Mouse (Mus musculus) urinary bladder, adult 2 months (tissue): ENCODE results near the gene Chrm3. TPM values are rescaled to one million over a fixed set of nuclear protein-coding genes. Genes with fewer than 3 reads are reported as not detected.

Experiments
- DNase-seq: peaks from one replicate; pipeline ENCODE4 v3.0.0; 2022; ENCODE audit warnings: low spot score
- polyA plus RNA-seq: library from polyadenylated mRNA; depleted of rRNA; stranded (reverse); fragments of >200 nt; gene quantifications from 2 replicates; pipeline ENCODE4 v1.2.3, GENCODE M21; 2012

The Chrm3 gene
- polyA plus RNA-seq, 1 experiment: 25.5 TPM

DNA sequence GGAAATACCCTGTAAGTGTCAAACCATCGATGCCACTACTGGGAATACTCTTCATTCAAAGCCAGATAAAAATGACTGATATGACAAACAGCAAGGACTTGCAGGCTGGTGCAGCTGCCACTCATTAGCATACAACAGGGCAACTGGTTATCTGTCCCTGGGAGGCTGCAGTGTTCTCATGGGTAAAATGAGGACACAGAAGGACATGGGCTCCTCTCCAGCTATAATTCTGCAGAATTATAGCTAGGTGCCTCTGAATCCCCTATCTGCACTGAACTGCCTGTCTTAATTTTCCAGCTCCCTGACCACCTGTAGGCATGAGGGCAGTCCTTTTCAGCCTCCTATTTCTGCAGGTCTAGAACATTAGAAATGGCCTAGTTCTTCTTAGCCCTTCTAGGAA is 463.4 kb downstream of the Chrm3 start:
- no peak for DNase-seq

DNA sequence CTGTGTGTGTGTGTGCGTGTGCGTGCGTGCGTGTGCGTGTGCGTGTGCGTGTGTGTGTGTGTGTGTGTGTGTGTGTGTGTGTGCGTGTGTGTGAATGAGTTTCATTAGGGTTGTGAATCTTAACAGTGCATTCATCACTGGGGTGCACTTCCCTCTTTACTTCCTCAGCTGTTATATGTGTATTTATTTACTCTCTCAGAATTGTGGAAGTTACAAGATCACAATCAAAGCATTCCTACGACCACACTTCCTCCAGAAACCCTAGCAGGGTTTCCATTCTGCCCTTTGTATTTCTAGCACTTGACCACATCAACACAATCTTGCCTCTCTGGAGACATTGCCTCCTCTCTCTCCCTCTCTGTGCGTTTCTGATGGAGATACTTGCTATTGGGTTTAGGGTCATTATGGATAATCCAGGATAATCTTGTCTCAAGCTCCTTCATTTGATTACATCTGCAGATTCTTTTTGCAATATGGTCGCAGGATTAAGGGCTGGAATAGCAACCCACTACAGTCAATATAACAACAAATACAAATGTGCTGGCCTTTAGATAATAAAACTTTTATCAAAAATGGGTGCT is 465.5 kb downstream of the Chrm3 start:
- no peak for DNase-seq

DNA sequence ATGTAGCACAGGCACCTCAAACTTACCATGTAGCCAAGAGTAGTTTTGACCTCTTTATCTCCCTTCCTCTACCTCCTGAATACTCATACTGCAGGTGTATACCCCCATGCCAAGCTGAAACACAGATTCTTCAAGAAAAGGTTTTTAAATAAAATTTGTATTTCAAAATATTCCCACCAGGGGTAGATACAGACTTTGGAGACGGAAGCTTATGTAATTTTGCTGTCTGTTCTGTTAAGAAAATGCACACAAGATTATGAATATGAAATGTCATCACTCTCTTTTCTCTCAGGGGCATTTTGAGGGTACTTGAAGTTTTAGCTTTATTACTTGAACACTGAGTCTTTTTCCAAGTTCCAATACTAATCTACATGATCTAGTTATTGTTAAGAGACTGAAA is 469.6 kb downstream of the Chrm3 start:
- DNase-seq: no peak

DNA sequence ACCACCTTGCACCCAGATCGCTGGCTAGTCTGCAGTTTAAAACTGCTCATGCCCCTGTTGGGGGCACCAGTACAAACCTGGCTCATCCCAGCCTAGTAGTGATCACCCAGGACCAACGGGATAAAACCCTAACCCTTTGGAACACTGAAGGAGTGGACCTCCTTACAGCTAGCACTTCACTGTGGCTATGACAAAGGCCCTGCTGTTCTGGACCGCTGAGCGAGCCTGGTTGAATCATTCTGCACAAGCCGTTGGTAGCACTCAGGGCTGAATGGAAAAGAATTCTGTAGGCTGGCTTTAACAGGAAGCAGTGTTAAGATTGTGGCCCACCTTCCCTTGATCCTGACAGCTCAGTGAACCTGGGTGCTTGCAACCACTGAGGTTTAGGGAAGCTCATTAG is 470.2 kb downstream of the Chrm3 start:
- no peak for DNase-seq

DNA sequence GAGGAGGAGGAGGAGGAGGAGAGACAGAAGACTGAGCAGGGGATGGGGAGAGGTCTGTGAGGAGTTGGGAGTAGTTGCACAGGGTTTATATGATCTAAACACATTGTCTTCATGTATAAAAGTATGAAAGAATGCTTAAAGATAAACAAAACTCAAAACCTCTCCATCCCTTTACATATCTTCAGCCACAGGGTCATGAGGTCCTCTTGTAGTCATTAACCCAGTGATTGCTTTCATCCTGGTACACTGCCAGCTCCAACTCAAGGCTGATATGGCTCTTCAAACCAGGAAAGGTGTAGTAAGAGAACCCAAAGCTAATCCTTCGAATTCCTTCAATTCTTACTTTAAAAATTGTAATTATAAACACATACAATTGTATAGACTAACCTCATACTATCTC is 470.7 kb downstream of the Chrm3 start:
- no peak for DNase-seq

DNA sequence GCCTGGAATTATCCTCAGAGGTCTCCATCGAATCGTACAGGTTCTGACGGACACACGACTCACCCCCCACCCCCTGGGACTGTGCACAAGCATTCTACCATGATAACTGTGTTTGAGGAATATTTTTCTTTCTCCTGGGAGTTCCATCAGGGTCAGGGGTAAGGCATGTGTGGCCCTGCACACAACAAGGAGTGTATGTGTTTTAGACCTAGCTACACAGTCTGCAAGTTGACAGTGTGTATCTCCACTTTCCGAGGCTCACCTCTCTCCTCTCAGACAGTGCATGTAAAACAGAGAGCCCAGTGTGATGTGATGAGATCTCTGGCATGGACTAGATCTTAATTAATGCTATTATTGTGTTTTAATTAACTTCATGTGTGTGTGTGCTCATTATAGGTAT is 472.4 kb downstream of the Chrm3 start:
- no peak for DNase-seq

DNA sequence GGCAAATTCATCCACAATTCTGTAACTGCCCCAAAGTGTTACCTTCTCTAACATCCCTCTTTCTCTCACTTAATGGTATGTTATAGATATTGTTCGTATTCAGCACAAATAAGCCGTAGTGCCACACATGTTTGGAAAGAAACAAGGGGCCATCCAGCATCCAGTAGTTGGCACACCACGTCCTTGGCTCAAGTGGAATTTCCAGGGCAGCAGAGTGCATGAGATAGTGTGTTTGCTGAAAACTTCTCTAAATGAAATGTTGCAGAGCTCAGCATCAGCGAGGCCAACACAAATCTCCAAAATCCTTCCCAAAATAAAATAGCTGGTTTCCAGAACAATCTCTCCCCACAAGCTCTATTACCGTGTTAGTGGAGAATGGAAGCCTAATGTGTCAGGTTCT is 473.4 kb downstream of the Chrm3 start:
- no peak for DNase-seq

DNA sequence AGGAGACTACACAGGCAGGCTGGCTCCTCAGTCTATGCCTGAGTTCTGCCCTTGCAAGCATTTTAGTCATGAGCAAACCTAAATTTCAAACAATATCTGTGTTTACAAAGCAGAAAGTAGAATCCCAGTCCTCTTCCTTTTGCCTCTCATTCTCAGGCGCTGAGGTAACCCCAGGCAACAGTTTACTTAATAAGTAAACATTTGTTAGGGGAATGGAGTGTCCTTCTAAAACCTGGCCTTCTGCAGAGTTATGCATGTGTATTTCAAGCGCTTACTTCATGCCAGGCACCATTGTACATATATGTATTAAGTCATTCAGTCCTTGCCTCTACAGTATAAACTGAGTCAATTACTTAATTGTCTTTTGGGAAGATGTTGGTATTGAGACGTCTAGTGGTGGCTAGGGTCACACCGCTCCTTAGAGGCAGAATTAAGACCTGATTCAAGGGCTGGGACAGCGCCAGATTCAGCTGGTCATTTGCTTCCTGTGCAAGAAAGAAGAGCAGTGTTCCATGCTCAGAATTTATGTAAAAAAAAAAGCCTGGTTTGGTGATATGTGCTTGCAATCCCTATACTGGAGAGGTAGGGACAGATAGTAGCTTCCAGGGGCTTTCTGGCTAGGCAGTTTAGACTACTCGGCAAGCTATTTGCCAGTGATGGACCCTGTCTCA is 474.0 kb downstream of the Chrm3 start:
- DNase-seq: no peak

DNA sequence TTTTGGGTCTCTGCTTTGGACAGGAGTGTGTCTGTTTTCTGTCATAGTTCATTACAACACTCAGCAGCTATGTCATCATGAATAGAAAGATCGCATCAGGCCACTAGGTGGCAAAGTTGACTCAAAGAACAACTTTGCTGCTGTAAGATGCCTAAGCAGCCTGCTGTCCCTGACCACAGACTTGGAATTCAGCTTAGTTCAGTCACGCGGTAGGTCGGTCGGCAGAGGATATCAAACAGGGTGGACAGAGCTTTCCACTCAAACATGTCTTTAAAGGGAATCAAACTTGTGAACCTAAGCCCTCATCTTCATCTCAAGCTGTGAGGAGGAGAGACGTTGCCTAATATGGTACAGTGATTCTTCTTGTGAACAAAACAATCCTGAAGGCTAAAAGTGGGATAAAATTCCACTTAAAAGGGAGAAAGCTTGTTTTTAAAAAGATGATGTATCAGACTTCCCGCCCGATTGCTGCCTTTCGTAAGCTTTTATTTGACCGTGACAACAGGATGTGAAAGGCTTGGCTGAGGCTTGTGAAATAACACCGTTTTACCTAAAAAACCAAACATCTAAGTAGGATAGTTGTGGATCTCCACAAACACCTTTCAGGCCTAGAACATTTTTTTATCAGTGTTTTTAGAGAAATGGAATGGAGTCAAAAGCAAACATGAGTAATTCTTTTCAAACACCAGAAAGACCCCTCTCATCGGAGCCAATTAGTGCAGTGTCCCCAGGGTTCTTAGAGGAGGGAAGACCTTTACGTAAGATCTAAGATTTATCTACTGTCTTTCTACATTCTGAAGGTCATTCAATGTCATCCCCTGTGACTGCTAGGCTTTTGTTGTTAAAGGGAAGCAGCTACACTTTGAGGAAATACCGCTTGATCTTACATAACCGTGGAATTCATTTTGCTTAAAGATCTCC is 478.0 kb downstream of the Chrm3 start:
- no peak for DNase-seq

DNA sequence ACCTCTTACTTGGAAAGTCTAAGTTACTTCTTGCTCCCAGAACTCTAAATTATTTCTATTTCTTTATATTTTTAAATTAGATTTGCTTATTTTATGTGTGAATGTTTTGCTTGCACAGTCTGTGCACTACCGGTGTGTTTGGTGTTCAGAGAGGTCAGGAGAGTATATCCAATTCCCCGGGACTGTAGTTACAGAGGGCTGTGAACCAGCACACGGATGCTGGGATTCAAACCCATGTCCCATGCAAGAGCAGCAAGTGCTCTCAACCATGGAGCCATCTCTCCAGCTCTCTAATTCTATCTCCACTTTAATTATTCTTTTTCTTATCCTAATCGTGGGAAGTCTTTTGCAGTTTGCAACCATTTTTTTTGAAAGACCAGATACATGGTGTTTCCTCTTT is 478.7 kb downstream of the Chrm3 start:
- no peak for DNase-seq

DNA sequence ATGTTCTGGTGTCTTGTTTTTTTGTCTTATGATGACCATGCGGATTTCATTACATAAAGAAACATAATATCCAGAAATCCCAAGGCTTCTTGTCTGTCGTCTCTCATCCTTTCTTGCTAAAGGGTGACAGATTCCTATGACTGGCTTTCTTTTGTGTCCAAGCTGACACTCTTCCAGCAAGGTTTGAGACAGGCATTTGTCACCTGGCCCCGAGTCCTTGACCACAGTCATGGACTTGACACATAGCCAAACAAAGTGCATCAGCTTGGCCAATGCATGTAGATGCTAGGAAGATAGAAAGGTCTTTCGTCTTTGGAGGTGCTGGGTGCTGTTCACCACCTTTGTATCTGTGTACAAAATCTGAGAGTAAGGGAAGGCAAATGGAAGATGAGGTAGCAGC is 480.2 kb downstream of the Chrm3 start:
- DNase-seq: no peak

DNA sequence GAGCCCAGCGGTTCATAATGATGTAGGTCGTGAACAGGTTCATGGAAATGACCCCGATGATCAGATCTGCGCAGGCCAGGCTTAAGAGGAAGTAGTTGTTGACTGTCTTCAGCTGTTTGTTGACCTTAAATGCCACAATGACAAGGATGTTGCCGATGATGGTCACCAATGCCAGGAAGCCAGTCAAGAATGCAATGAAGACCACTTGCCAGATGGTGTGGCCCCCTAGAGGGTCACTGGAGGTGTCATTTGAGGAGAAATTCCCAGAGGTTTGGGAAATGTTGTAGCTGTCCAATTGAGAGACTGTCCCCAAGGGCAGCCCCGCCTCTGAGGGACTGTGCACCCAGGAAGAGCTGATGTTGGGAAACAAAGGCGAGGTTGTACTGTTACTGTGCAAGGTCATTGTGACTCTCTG is 482.0 kb downstream of the Chrm3 start:
- no peak for DNase-seq

DNA sequence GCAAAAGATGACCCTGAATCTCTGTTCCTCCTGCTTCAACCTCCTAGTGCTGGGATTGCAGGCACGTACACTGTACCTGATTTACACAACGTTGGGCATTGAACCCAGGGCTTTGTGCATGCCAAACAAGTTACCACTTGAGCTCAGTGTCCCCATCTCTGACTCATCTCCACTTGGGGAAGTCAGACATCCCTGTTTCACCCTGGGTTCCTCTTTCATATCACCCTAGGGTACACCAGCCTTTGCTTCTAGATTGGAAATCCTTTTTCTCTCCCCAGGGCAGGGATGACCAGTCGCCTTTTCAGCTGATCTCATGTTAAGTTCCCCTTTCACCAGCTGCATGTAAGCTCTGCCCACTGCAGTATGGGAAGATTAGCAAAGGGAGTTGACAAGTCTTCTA is 487.3 kb downstream of the Chrm3 start:
- no peak for DNase-seq

DNA sequence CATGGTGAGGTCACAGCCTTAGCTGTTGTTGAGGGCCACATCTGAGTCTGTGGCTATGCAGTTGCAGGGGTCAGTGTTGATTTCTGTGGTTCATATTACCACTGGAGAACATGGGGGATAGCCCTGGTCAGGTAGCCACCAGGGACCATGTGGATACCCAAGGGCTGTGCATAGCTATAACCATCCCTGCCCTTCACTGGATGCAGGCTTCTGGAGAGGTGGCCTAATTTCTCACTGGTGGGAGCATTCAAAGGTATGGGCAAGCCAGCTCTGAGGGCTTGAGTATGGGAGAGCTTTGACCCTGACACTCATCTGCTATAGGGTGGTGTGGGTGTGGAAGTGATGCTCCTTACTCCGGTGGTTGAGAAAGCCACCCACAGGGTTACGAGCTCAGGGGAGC is 494.5 kb downstream of the Chrm3 start:
- DNase-seq: no peak

DNA sequence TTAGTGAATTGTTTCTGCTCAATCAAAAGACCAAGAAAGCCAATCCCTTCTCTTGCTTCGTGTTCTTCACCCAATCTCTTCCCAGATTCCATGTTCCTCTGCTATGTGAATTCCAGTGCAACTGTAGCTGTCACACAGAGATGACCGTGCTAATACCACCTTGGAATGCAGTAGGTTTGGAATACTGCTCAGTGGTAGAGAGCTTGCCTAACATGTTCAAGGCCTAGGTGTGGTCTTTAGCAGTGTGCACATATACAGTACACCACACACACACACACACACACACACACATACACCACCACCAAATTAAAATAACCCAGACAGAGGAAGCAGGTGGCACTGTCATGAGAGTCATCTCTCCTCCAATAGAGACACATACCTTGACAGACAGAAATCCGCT is 513.1 kb downstream of the Chrm3 start:
- DNase-seq: no peak

DNA sequence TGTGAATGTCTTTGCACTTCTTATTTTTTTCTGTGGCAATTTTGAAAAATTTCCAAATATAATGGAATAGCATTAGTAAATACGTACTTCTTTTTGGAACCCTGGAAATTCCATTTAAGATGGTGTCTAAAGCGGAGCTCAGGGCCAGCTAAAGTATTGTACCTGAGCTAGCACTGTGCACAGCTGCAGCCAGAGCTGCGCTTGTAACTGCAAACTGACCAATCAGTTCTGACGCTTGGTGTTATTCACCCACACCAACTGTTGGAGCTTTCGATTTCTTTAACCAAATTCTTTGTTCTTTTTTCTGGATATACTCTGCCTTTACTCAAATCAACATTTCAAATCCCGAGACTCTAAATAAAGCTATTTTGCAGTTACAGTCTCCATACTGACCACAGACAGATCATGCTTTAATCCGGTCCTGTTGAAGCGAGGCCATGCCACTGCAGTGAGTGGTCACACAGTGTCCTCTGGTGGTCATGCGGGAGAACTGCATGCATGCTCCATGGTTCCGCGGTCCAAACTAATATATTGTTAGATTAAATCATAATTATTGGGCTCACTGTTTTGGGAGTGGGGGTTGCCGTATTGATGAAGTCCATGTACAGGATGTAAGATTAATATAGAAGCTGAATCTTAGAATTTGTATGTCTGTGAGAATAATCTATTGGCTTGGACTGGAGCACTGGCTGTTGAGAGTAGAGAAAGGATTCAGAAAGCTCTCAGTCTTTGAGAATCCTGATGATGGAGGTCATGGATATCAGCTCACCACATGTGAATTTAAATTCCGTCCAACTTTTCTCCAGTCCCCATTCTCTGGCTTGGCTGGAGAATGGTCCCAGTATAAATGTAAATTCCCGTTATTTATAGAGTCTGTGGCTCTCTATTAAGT is 513.9 kb downstream of the Chrm3 start:
- DNase-seq: no peak

DNA sequence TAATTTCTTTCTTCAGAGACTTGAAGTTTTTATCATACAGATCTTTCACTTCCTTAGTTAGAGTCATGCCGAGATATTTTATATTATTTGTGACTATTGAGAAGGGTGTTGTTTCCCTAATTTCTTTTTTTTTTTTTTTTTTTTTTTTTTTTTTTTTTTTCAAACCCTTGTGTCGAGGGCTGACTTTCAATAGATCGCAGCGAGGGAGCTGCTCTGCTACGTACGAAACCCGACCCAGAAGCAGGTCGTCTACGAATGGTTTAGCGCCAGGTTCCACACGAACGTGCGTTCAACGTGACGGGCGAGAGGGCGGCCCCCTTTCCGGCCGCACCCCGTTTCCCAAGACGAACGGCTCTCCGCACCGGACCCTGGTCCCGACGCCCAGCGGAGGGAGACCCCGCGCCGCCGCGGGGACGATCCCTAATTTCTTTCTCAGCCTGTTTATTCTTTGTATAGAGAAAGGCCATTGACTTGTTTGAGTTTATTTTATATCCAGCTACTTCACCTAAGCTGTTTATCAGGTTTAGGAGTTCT is 526.4 kb downstream of the Chrm3 start:
- peak; percentile 70 for DNase-seq

DNA sequence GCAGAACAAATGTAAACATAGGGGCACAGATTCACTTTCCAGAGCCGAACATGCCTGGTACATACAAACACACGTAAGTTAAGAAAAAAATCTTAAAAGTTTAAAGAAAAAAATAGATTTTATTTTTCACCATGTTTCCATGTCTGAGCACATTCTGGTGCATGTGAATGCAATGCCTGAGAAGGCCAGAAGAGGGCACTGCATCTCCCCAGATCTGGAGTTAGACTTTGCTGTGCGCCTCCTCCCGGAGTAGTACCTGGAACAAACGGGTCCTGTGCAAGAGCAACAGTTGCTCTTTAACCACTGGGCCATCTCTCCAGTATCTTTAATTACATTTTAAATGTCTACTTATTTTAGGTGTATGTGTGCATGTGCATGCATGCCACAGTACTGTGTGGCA is 534.4 kb downstream of the Chrm3 start:
- no peak for DNase-seq
